Mouse (Mus musculus) embryonic stem cell, embryonic (primary cell): Measurements from ENCODE around the gene Xntrpc.

Experiments used
- CTCF ChIA-PET, 4 experiments: fragments of 300-600 bp in 2 of 4; fragments of 350-600 bp in 2 of 4; sonication (Branson Sonifier 250); formaldehyde crosslinking; loops; one replicate each; lab custom pipeline; 2022; ENCODE audit warnings: inconsistent platforms in 2 of 4; lab: Charles Lee
- POLR2A ChIA-PET, 4 experiments: fragments of 300-600 bp in 2 of 4; fragments of 350-600 bp in 2 of 4; sonication (Branson Sonifier 250); formaldehyde crosslinking; loops; one replicate each; lab custom pipeline; 2022; ENCODE audit warnings: antibody characterized with exemption in 4 of 4, inconsistent platforms in 1 of 4; lab: Charles Lee

Gene Xntrpc

GRCm38 (mm10) chr7:102102696-102103095 lies 37.2 kb downstream of the Xntrpc start:
- ChIA-PET CTCF (interaction anchor here in 1 of 4 experiments (1.0 to 1.4 kb wide), 2 partner anchors 16 to 42 kb away, joined by 3 to 4 read pairs; no protein-coding TSS in a partner anchor), POLR2A (interaction anchor here in 2 of 4 experiments (0.6 to 5.9 kb wide), 20 partner anchors 9 to 449 kb away, joined by 3 to 56 read pairs (median 4); partner anchors contain the start of genes Rnf121 (in 2 of the 2), Xndc1 (in 2 of the 2), Xntrpc (in 2 of the 2) and Nup98 (in 1 of the 2))

GRCm38 (mm10) chr7:102103555-102103954 lies 38.0 kb downstream of the Xntrpc start:
- ChIA-PET CTCF (no interaction called here), POLR2A (interaction anchor here in 2 of 4 experiments (0.5 to 5.9 kb wide), 3 partner anchors 19 to 40 kb away, joined by 6 to 56 read pairs (median 19); partner anchors contain the start of genes Rnf121 (in 1 of the 2), Xndc1 (in 1 of the 2) and Xntrpc (in 1 of the 2))

GRCm38 (mm10) chr7:102104126-102104525 lies 38.6 kb downstream of the Xntrpc start:
- CTCF ChIA-PET = no interaction called here
- POLR2A ChIA-PET = interaction anchor here in 2 of 4 experiments (0.5 to 5.9 kb wide), 3 partner anchors 9 to 39 kb away, joined by 4 to 56 read pairs (median 6); partner anchors contain the start of genes Rnf121 (in 1 of the 2), Xndc1 (in 1 of the 2) and Xntrpc (in 1 of the 2)

- POLR2A ChIA-PET = interaction anchor here in 2 of 4 experiments (1.0 to 2.9 kb wide), 7 partner anchors 10 to 104 kb away, joined by 3 to 9 read pairs (median 3); partner anchors contain the start of genes Chrna10 (in 1 of the 2), Nup98 (in 1 of the 2), Pgap2 (in 1 of the 2) and Rnf121 (in 1 of the 2)
- CTCF ChIA-PET = interaction anchor here in 1 of 4 experiments (0.7 kb wide), 1 partner anchor 108 kb away, joined by 3 read pairs; no protein-coding TSS in a partner anchor
Measured at GRCm38 (mm10) chr7:102106700-102107141, 41.2 kb downstream of the Xntrpc start.

- ChIA-PET CTCF (no interaction called here), POLR2A (interaction anchor here in 3 of 4 experiments (0.6 to 2.9 kb wide), 9 partner anchors 8 to 168 kb away, joined by 3 to 10 read pairs (median 3); partner anchors contain the start of genes Rnf121 (in 1 of the 3), Xndc1 (in 1 of the 3) and Xntrpc (in 1 of the 3))
Measured at GRCm38 (mm10) chr7:102108206-102108605, 42.7 kb downstream of the Xntrpc start.

GRCm38 (mm10) chr7:102109171-102109570 lies 43.7 kb downstream of the Xntrpc start, which contains the start of gene Art5:
Gene Art5, minus strand, starts transcription at chr7:102109489.
- CTCF ChIA-PET = no interaction called here
- POLR2A ChIA-PET = interaction anchor here in 2 of 4 experiments (1.1 to 2.2 kb wide), 3 partner anchors 8 to 102 kb away, joined by 3 to 10 read pairs (median 6); partner anchors contain the start of gene Art1 (in 1 of the 2)

GRCm38 (mm10) chr7:102109746-102110145 lies 44.2 kb downstream of the Xntrpc start:
- POLR2A ChIA-PET = interaction anchor here in 1 of 4 experiments (1.1 kb wide), 1 partner anchor 8 kb away, joined by 6 read pairs; the partner anchor contains the start of gene Art1
- CTCF ChIA-PET = no interaction called here

GRCm38 (mm10) chr7:102113151-102113729 lies 47.7 kb downstream of the Xntrpc start:
- POLR2A ChIA-PET = interaction anchor here in 3 of 4 experiments (0.8 to 4.2 kb wide), 9 partner anchors 9 to 136 kb away, joined by 3 to 30 read pairs (median 4); partner anchors contain the start of genes Art1 (in 1 of the 3), Nup98 (in 1 of the 3) and Pgap2 (in 1 of the 3)
- CTCF ChIA-PET = interaction anchor here in 3 of 4 experiments (0.6 to 1.4 kb wide), 4 partner anchors 76 to 145 kb away, joined by 4 to 9 read pairs (median 6); no protein-coding TSS in a partner anchor

- POLR2A ChIA-PET = interaction anchor here in 2 of 4 experiments (0.6 to 1.9 kb wide), 8 partner anchors 10 to 1066 kb away, joined by 3 to 10 read pairs (median 4); no protein-coding TSS in a partner anchor
- CTCF ChIA-PET = interaction anchor here in 1 of 4 experiments (0.8 kb wide), 1 partner anchor 40 kb away, joined by 3 read pairs; no protein-coding TSS in a partner anchor
Measured at GRCm38 (mm10) chr7:102116579-102117331, 51.2 kb downstream of the Xntrpc start, which contains the start of gene Chrna10. Gene Chrna10, minus strand, starts transcription at chr7:102116828.

GRCm38 (mm10) chr7:102117382-102117781 lies 51.9 kb downstream of the Xntrpc start:
- ChIA-PET POLR2A (interaction anchor here in 1 of 4 experiments (0.6 to 1.9 kb wide), 7 partner anchors 11 to 95 kb away, joined by 3 to 10 read pairs (median 4); no protein-coding TSS in a partner anchor), CTCF (interaction anchor here in 1 of 4 experiments (1.1 kb wide), 1 partner anchor 118 kb away, joined by 3 read pairs; no protein-coding TSS in a partner anchor)

- CTCF ChIA-PET = no interaction called here
- POLR2A ChIA-PET = interaction anchor here in 2 of 4 experiments (0.7 kb wide), 2 partner anchors 9 to 11 kb away, joined by 3 to 5 read pairs; no protein-coding TSS in a partner anchor
Measured at GRCm38 (mm10) chr7:102120326-102120725, 54.8 kb downstream of the Xntrpc start.

- POLR2A ChIA-PET = interaction anchor here in 2 of 4 experiments (0.8 to 3.6 kb wide), 14 partner anchors 9 to 78 kb away, joined by 3 to 14 read pairs (median 3); partner anchors contain the start of genes Art1 (in 1 of the 2), Nup98 (in 1 of the 2), Pgap2 (in 1 of the 2) and Rnf121 (in 1 of the 2)
- CTCF ChIA-PET = interaction anchor here in 1 of 4 experiments (0.5 to 0.7 kb wide), 2 partner anchors 69 to 468 kb away, joined by 3 to 4 read pairs; no protein-coding TSS in a partner anchor
Measured at GRCm38 (mm10) chr7:102132395-102132794, 66.9 kb downstream of the Xntrpc start.

GRCm38 (mm10) chr7:102137464-102137863 lies 72.0 kb downstream of the Xntrpc start:
- POLR2A ChIA-PET = interaction anchor here in 1 of 4 experiments (0.7 to 0.8 kb wide), 2 partner anchors 13 to 35 kb away, joined by 3 read pairs; no protein-coding TSS in a partner anchor
- CTCF ChIA-PET = no interaction called here

- ChIA-PET CTCF (no interaction called here), POLR2A (interaction anchor here in 2 of 4 experiments (0.6 to 1.2 kb wide), 3 partner anchors 25 to 72 kb away, joined by 3 read pairs; partner anchors contain the start of genes Nup98 (in 1 of the 2) and Pgap2 (in 1 of the 2))
Measured at GRCm38 (mm10) chr7:102137898-102138297, 72.4 kb downstream of the Xntrpc start.
